Mouse (Mus musculus) neutrophil, adult 5-6 weeks (primary cell): Measurements from ENCODE around the gene Ssu72. TPM values are rescaled to one million over a fixed set of nuclear protein-coding genes. Genes with fewer than 3 reads are reported as not detected.
"Not testable (repeated sequence)": the region's sequence is repeated elsewhere in the genome, so short reads cannot be mapped to it uniquely, and the experiment has no call there.

Experiments used
- ATAC-seq: fragments of 151-379, 151-347 bp; 2 replicates; pipeline ENCODE4 v1.8.0; 2017; ENCODE audit warnings: mild to moderate bottlenecking, moderate TSS enrichment; ENCODE audit not compliant: insufficient number of reproducible peaks, poor library complexity, low FRiP score, severe bottlenecking; ENCODE audit errors: extremely low read depth
- total RNA-seq: library from RNA; stranded (forward); fragments of 200-1000 nt; gene quantifications from 2 replicates; pipeline ENCODE4 v1.2.3, GENCODE M21; 2017

Gene Ssu72
- 148 and 173 TPM in 2 replicates for total RNA-seq

- peak; percentile 78 for ATAC-seq
These were observed at the start of gene Ssu72 for GRCm38 (mm10) chr4:155704721-155705591. Ssu72 (plus strand) TSS chr4:155704800.

GRCm38 (mm10) chr4:155656214-155656751 is 48.3 kb upstream of the Ssu72 start:
- no peak for ATAC-seq

GRCm38 (mm10) chr4:155658961-155659360 is 45.6 kb upstream of the Ssu72 start:
- ATAC-seq, result no peak

- no peak for ATAC-seq
These were observed 44.0 kb upstream of the Ssu72 start for GRCm38 (mm10) chr4:155660641-155661040.

GRCm38 (mm10) chr4:155666903-155667302 is 37.7 kb upstream of the Ssu72 start:
- ATAC-seq, result no peak

- ATAC-seq, result peak; percentile 95
These were observed 35.7 kb upstream of the Ssu72 start, which contains the start of gene Mib2 for GRCm38 (mm10) chr4:155668689-155669597. Mib2 (minus strand) TSS chr4:155669198.

GRCm38 (mm10) chr4:155669598-155670075 is 35.0 kb upstream of the Ssu72 start:
- ATAC-seq, result no peak

- ATAC-seq, result not testable (repeated sequence)
These were observed 34.4 kb upstream of the Ssu72 start for GRCm38 (mm10) chr4:155670236-155670635.

- ATAC-seq, result no peak
These were observed 32.5 kb upstream of the Ssu72 start for GRCm38 (mm10) chr4:155672082-155672481.

GRCm38 (mm10) chr4:155675991-155676390 is 28.6 kb upstream of the Ssu72 start:
- ATAC-seq, result no peak

- not testable (repeated sequence) for ATAC-seq
These were observed 20.8 kb upstream of the Ssu72 start for GRCm38 (mm10) chr4:155683670-155684277.

- not testable (repeated sequence) for ATAC-seq
These were observed 16.8 kb upstream of the Ssu72 start for GRCm38 (mm10) chr4:155687764-155688163.

GRCm38 (mm10) chr4:155690571-155691375 is 13.8 kb upstream of the Ssu72 start:
- ATAC-seq, result no peak

GRCm38 (mm10) chr4:155692421-155692820 is 12.2 kb upstream of the Ssu72 start:
- ATAC-seq, result no peak

GRCm38 (mm10) chr4:155694111-155694481 is 10.5 kb upstream of the Ssu72 start, which contains the start of gene Fndc10:
Fndc10 (plus strand) TSS chr4:155694342.
- ATAC-seq, result no peak

GRCm38 (mm10) chr4:155694482-155695401 is 9.9 kb upstream of the Ssu72 start:
- peak; percentile 71 for ATAC-seq

GRCm38 (mm10) chr4:155695531-155696062 is 9.0 kb upstream of the Ssu72 start:
- ATAC-seq, result no peak
